Mouse (Mus musculus): Measurements from ENCODE around the gene Srpk1. TPM values are rescaled to one million over a fixed set of nuclear protein-coding genes. Genes with fewer than 3 reads are reported as not detected.
"Not testable (repeated sequence)": the region's sequence is repeated elsewhere in the genome, so short reads cannot be mapped to it uniquely, and the experiment has no call there.

The Srpk1 gene
- polyA plus RNA-seq, 1 experiment = 47.5 TPM

DNA sequence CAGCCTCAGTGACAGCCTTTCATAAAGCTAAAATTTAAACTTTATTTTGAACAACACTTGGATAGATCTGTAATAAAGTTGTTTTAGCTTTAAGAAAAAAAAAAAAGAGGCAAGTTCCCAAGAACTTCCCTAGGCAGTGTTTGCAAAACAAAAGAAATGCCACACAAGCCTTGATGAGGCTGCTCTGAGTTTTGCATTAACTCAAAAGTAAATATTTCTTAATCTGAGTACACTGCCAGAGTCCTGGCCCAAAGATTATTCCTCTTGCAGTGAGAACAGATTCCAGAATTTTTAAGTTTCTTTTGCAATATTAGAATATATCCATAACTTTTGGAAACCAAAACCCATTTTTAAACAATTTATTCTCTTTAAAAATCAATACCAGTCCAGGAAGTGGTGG, 57.3 kb downstream of the Srpk1 start:
- Histone ChIP-seq H3K27me3 (ENCODE audit: control insufficient read depth, insufficient read depth, low read length) (no peaks in the 10 kb centered on the region), H3K27ac (ENCODE audit: insufficient read depth, low read length) (no peak overlapping the region), H3K4me3 (replicated peaks; ENCODE audit: insufficient read depth, low read depth, low read length) (no peak overlapping the region), H3K4me1 (ENCODE audit: control insufficient read depth, insufficient read depth, low read length) (no peaks in the 10 kb centered on the region)
- TF ChIP-seq POLR2A (IDR thresholded peaks at IDR 0.05; ENCODE audit: borderline replicate concordance, insufficient read depth, low read length) = no peak
- TF ChIP-seq CTCF (IDR thresholded peaks at IDR 0.05; ENCODE audit: borderline replicate concordance, insufficient read depth, low read depth, low read length) = no peak
- no peak for DNase-seq

DNA sequence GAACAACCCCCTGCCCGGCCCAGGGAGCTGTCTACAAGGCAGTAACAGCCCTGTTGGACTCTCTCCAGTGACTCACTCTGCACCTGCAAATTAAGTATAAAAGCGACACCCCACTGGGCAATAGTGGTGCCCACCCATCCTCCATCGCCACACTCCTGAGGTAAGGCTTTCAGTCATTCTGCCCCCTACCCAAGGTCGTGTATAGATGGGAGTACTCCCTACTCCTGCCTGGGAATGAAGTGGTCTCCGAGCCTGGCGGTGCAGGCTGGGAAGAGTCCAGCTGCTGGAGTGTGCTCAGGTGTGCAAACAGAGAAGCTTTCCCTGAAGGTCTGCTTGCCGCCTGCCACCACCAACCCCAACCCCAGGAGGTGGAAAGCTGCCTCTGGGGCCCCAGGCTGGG, 60.9 kb downstream of the Srpk1 start:
- TF ChIP-seq POLR2A (IDR thresholded peaks at IDR 0.05; ENCODE audit: borderline replicate concordance, insufficient read depth, low read length) = no peak
- no peak for TF ChIP-seq CTCF (IDR thresholded peaks at IDR 0.05; ENCODE audit: borderline replicate concordance, insufficient read depth, low read depth, low read length)
- H3K4me1 ChIP-seq (ENCODE audit: control insufficient read depth, insufficient read depth, low read length) = no peaks in the 10 kb centered on the region

DNA sequence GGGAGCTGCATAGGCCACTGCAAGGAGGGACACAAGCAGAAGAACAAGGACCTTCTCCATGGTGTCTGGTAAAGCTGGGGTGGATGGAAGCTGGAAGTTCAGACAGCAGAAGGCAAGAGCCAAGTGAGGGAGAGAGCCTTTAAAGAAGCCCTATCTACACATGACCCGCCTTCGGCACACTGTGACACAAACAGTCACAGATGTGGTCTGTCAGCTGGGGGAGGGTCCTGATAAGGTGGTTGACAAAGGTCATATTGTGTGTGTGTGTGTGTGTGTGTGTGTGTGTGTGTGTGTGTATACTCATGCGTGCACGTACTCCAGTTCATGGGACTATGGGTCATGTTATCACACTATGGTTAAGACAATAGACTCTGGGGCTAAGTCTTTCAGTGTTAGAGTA, 61.9 kb downstream of the Srpk1 start, which contains the start of gene Clps:
Gene Clps, minus strand, starts transcription at position 169 of the 400 bp plus-strand sequence.
- no peak for TF ChIP-seq CTCF (IDR thresholded peaks at IDR 0.05; ENCODE audit: borderline replicate concordance, insufficient read depth, low read depth, low read length)
- no peak for TF ChIP-seq POLR2A (IDR thresholded peaks at IDR 0.05; ENCODE audit: borderline replicate concordance, insufficient read depth, low read length)
- no peak for DNase-seq
- 83% methylated on average over 4 of the region's 4 CpGs for WGBS
- no peak within 1 kb of the TSS for H3K4me3 ChIP-seq (replicated peaks; ENCODE audit: insufficient read depth, low read depth, low read length)
- H3K27me3 ChIP-seq (ENCODE audit: control insufficient read depth, insufficient read depth, low read length) = no peaks in the 10 kb centered on the region
- H3K27ac ChIP-seq (ENCODE audit: insufficient read depth, low read length) = no peak within 1 kb of the TSS
- no peaks in the 10 kb centered on the region for H3K4me1 ChIP-seq (ENCODE audit: control insufficient read depth, insufficient read depth, low read length)

More for the DNA sequence above, 60.9 kb downstream of the Srpk1 start:
- H3K27ac ChIP-seq (ENCODE audit: insufficient read depth, low read length) = no peak overlapping the region
- H3K27me3 ChIP-seq (ENCODE audit: control insufficient read depth, insufficient read depth, low read length) = no peaks in the 10 kb centered on the region
- DNase-seq = no peak
- WGBS = 62% methylated on average over 7 of the region's 7 CpGs
- no peak overlapping the region for H3K4me3 ChIP-seq (replicated peaks; ENCODE audit: insufficient read depth, low read depth, low read length)

DNA sequence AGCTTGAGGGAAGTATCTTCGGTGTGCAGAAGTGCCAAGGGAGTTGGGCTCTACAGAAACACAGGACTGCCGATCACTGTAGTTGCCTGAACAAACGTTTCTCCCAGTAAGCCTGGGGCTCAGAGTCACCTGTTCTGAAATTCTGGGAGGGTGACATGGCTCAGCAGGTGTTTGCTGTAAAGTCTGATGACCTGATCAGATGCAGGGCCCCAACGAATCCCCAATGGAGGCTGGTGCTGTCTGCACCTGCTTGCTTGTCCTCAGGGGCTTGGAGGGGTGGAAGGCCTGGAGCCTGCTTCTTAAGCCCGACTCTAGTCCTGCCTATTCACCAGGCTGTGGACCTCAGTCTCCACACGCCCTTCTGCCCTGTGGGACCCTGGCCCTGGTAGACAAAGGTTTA, 64.7 kb downstream of the Srpk1 start:
- DNase-seq = no peak
- TF ChIP-seq POLR2A (IDR thresholded peaks at IDR 0.05; ENCODE audit: borderline replicate concordance, insufficient read depth, low read length) (no peak), CTCF (IDR thresholded peaks at IDR 0.05; ENCODE audit: borderline replicate concordance, insufficient read depth, low read depth, low read length) (no peak)
- no peak overlapping the region for H3K4me3 ChIP-seq (replicated peaks; ENCODE audit: insufficient read depth, low read depth, low read length)
- 78% methylated on average over 6 of the region's 6 CpGs for WGBS
- H3K27me3 ChIP-seq (ENCODE audit: control insufficient read depth, insufficient read depth, low read length) = no peaks in the 10 kb centered on the region
- no peaks in the 10 kb centered on the region for H3K4me1 ChIP-seq (ENCODE audit: control insufficient read depth, insufficient read depth, low read length)
- H3K27ac ChIP-seq (ENCODE audit: insufficient read depth, low read length) = no peak overlapping the region

DNA sequence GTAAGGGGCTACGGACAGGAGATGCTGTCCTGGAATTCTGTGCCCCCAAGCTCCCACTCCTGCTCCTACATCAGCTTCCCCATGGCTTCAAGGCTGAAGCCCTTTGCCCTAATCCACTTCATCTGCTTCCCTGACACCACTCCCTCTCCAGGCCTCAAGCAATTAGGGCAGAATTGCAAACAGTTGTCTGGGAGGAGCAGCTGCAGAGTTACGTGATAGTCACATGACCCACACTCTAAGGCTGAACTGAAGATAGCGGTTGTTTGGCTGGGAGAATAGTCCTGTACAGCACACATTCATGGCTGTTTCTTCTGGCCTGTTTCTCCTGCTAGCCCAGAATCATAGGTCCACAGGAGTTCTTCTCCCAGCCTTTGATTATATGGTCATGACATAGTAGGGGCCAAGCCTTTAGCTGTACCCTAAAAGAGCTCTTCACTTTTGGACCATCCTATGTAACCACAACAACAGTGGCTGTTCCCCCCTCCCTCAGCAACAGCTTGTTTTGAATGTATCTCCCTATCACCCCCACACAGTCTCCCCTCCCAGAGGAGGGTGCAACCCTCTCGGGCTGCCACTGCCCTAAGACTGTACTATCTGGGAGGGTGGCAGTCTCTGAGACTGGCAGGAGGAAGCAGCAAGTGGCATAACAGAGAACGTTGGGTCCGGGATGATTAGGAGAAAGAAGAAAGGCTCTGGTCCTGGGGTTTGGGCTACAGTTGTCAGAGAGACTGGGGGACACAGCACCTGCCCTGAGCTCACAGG, 65.7 kb downstream of the Srpk1 start:
- WGBS = 60% methylated on average over 6 of the region's 6 CpGs
- DNase-seq = no peak
- TF ChIP-seq CTCF (IDR thresholded peaks at IDR 0.05; ENCODE audit: borderline replicate concordance, insufficient read depth, low read depth, low read length) (no peak), POLR2A (IDR thresholded peaks at IDR 0.05; ENCODE audit: borderline replicate concordance, insufficient read depth, low read length) (no peak)
- Histone ChIP-seq H3K4me1 (ENCODE audit: control insufficient read depth, insufficient read depth, low read length) (no peaks in the 10 kb centered on the region), H3K27ac (ENCODE audit: insufficient read depth, low read length) (no peak overlapping the region), H3K27me3 (ENCODE audit: control insufficient read depth, insufficient read depth, low read length) (no peaks in the 10 kb centered on the region), H3K4me3 (replicated peaks; ENCODE audit: insufficient read depth, low read depth, low read length) (no peak overlapping the region)

DNA sequence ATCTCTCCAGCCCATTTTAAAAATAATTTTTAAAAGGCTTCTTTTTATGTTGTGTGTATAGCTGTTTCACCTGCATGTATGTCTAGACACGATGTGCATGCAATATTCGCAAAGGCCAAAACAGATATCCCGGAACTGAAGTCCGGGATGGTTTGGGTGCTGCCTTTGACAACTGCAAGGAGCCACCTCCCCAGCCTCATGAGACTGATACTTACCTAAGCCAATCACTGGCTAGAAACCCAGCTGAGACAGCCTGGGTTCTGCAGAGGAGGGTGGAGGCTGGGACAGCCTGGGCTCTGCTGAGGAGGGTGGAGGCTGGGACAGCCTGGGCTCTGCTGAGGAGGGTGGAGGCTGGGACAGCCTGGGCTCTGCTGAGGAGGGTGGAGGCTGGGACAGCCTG, 68.5 kb downstream of the Srpk1 start:
- not testable (repeated sequence) for DNase-seq; H3K4me3 ChIP-seq (replicated peaks; ENCODE audit: insufficient read depth, low read depth, low read length); H3K4me1 ChIP-seq (ENCODE audit: control insufficient read depth, insufficient read depth, low read length); H3K27me3 ChIP-seq (ENCODE audit: control insufficient read depth, insufficient read depth, low read length); H3K27ac ChIP-seq (ENCODE audit: insufficient read depth, low read length)
- 93% methylated on average over 4 of the region's 4 CpGs for WGBS

DNA sequence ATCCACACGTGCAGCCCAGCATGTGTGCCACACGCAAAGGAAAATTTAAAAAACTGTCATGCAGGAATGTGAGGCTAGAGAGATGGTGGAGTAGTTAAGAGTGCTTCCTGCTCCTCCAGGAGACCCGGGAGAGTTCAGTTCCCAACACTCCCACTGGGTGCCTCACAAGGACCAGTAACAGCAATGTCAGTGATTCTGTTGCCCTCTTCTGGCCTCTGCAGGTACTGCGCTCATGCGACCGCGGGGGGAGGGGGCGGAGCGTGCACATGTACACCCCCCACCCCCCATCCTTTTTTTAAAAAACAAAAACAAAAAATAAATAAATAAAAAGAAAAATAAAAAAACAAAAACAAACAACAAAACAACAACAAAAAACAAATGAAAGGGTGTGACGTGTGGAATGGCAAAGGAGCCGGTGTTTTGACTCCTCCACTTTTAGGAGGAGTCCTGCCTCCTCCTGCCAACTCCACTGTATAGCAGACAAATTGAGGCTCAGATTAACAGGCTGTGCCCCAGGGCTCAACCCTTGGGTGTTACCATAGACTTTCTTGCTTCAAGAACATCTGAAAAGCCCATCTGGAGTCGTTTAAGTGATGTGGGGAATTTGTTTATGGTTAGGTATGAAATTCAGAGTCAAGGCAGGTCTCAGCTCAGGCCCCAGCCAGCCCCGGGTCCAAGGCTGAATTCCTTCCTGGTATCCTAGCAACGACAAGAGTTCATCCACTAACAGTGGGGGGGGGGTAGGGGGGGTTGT, 69.3 kb downstream of the Srpk1 start:
- DNase-seq = peak; percentile 41 to 64
- 5% methylated on average over 14 of the region's 14 CpGs for whole genome bisulfite sequencing

DNA sequence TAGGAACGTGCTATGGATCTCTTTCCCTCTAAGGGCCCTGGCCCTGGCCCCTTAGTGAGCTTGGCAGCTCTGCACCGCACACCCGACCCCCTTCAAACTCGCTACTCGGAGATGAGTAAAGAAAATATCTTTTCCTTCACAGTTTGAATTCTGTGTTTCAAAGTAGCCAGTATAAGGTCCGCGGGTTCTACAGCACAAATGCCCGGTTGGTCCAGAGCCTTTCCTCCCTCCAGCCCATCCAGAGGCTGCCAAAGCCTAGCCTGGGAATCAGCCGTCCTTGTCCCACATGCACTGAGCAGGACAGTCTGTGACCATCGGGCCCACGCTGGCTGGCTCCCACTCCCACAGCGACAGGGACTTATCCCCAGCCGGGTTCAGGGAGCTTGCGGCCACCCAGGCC, 73.4 kb downstream of the Srpk1 start, which contains the start of gene Clpsl2:
Gene Clpsl2, plus strand, starts transcription at position 301 of the 400 bp plus-strand sequence.
- TF ChIP-seq CTCF (IDR thresholded peaks at IDR 0.05; ENCODE audit: borderline replicate concordance, insufficient read depth, low read depth, low read length) (no peak), POLR2A (IDR thresholded peaks at IDR 0.05; ENCODE audit: borderline replicate concordance, insufficient read depth, low read length) (no peak)
- no peak within 1 kb of the TSS for H3K27ac ChIP-seq (ENCODE audit: insufficient read depth, low read length)
- 69% methylated on average over 14 of the region's 14 CpGs for WGBS
- H3K27me3 ChIP-seq (ENCODE audit: control insufficient read depth, insufficient read depth, low read length) = no peaks in the 10 kb centered on the region
- H3K4me1 ChIP-seq (ENCODE audit: control insufficient read depth, insufficient read depth, low read length) = no peaks in the 10 kb centered on the region
- H3K4me3 ChIP-seq (replicated peaks; ENCODE audit: insufficient read depth, low read depth, low read length) = no peak within 1 kb of the TSS
- DNase-seq = no peak

More for the DNA sequence above, 69.3 kb downstream of the Srpk1 start:
- no peaks in the 10 kb centered on the region for H3K4me1 ChIP-seq (ENCODE audit: control insufficient read depth, insufficient read depth, low read length)
- TF ChIP-seq POLR2A (IDR thresholded peaks at IDR 0.05; ENCODE audit: borderline replicate concordance, insufficient read depth, low read length) (no peak), CTCF (IDR thresholded peaks at IDR 0.05; ENCODE audit: borderline replicate concordance, insufficient read depth, low read depth, low read length) (peak; percentile 81)
- H3K27ac ChIP-seq (ENCODE audit: insufficient read depth, low read length) = no peak overlapping the region
- H3K4me3 ChIP-seq (replicated peaks; ENCODE audit: insufficient read depth, low read depth, low read length) = no peak overlapping the region
- no peaks in the 10 kb centered on the region for H3K27me3 ChIP-seq (ENCODE audit: control insufficient read depth, insufficient read depth, low read length)
